Mouse (Mus musculus): Measurements from ENCODE around the gene Ddx54.

DNA sequence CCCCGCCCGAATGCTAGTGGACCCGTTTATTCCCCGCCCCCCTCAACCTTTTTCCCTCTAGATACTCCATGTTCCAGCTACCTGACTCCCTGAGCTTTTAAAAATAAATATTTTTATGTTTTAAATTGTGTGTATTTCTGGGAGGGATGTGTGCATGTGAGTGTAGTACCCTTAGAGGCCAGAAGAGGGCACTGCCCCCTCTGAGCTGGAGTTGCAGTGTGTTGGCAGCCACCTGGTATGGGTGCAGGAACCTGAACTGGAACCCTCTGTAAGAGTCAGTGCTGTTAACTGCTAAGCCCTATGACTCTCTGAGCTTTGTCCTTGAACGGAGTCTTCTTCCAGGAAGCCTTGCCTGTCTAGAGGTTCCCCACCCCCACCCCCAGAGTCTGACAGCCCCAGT is 19.4 kb downstream of the Ddx54 start:
- TF ChIP-seq CTCF (IDR thresholded peaks at IDR 0.05; ENCODE audit: low read depth) (peak; percentile 48), EP300 (IDR thresholded peaks at IDR 0.05; ENCODE audit: low read depth) (no peak)

Data from liver, embryonic 14.5 days (tissue).